Mouse (Mus musculus): Measurements from ENCODE around the gene Hcfc1.

Hcfc1 gene

GRCm38 (mm10) chrX:73942294-73942693 is 23.9 kb downstream of the Hcfc1 start:
- DNase-seq (ENCODE audit: low spot score in 2 of 2) = no peak

- DNase-seq (ENCODE audit: low spot score in 2 of 2) = no peak
These were observed 24.3 kb downstream of the Hcfc1 start for GRCm38 (mm10) chrX:73941860-73942259.

GRCm38 (mm10) chrX:73931871-73932270 is 34.3 kb downstream of the Hcfc1 start:
- no peak for DNase-seq (ENCODE audit: low spot score in 2 of 2)

- peak in 1 of 2 experiments; percentile 21 for DNase-seq (ENCODE audit: low spot score in 2 of 2)
These were observed 35.6 kb downstream of the Hcfc1 start, which contains the start of gene Renbp for GRCm38 (mm10) chrX:73930402-73931062. Gene Renbp, minus strand, starts transcription at chrX:73930850.

- no peak for DNase-seq (ENCODE audit: low spot score in 2 of 2)
These were observed 43.6 kb downstream of the Hcfc1 start for GRCm38 (mm10) chrX:73922550-73922882.

GRCm38 (mm10) chrX:73921823-73922549 is 44.2 kb downstream of the Hcfc1 start, which contains the start of the genes Arhgap4 and Naa10:
Gene Arhgap4, minus strand, starts transcription at chrX:73921870.
Gene Naa10, minus strand, starts transcription at chrX:73921944.
- DNase-seq (ENCODE audit: low spot score in 2 of 2) = peak; percentile 77 to 86

GRCm38 (mm10) chrX:73921285-73921822 is 44.8 kb downstream of the Hcfc1 start:
- no peak for DNase-seq (ENCODE audit: low spot score in 2 of 2)

GRCm38 (mm10) chrX:73918631-73919030 is 47.5 kb downstream of the Hcfc1 start:
- no peak for DNase-seq (ENCODE audit: low spot score in 2 of 2)

- no peak for DNase-seq (ENCODE audit: low spot score in 2 of 2)
These were observed 49.2 kb downstream of the Hcfc1 start for GRCm38 (mm10) chrX:73916945-73917344.

GRCm38 (mm10) chrX:73914827-73915703 is 51.1 kb downstream of the Hcfc1 start:
- DNase-seq (ENCODE audit: low spot score in 2 of 2) = peak; percentile 88 to 91

- DNase-seq (ENCODE audit: low spot score in 2 of 2) = no peak
These were observed 54.6 kb downstream of the Hcfc1 start for GRCm38 (mm10) chrX:73911588-73911987.

- no peak for DNase-seq (ENCODE audit: low spot score in 2 of 2)
These were observed 55.0 kb downstream of the Hcfc1 start for GRCm38 (mm10) chrX:73911156-73911555.

GRCm38 (mm10) chrX:73910451-73910850 is 55.7 kb downstream of the Hcfc1 start:
- DNase-seq (ENCODE audit: low spot score in 2 of 2) = no peak

GRCm38 (mm10) chrX:73910049-73910448 is 56.1 kb downstream of the Hcfc1 start:
- no peak for DNase-seq (ENCODE audit: low spot score in 2 of 2)

GRCm38 (mm10) chrX:73897959-73898358 is 68.2 kb downstream of the Hcfc1 start:
- DNase-seq (ENCODE audit: low spot score in 2 of 2) = no peak

GRCm38 (mm10) chrX:73895719-73896118 is 70.4 kb downstream of the Hcfc1 start, which contains the start of gene L1cam:
Gene L1cam, minus strand, starts transcription at chrX:73896105.
- peak in 1 of 2 experiments; percentile 61 for DNase-seq (ENCODE audit: low spot score in 2 of 2)

- no peak for DNase-seq (ENCODE audit: low spot score in 2 of 2)
These were observed 73.3 kb downstream of the Hcfc1 start for GRCm38 (mm10) chrX:73892833-73893232.

All from left cerebral cortex, adult 9 months (tissue).